Mouse (Mus musculus): ENCODE data around the gene Cenpm. TPM values are rescaled to one million over a fixed set of nuclear protein-coding genes. Genes with fewer than 3 reads are reported as not detected.

Cenpm gene
- total and polyA plus RNA-seq, 3 experiments, result 13.7 to 103 (median 70.7) TPM

DNA sequence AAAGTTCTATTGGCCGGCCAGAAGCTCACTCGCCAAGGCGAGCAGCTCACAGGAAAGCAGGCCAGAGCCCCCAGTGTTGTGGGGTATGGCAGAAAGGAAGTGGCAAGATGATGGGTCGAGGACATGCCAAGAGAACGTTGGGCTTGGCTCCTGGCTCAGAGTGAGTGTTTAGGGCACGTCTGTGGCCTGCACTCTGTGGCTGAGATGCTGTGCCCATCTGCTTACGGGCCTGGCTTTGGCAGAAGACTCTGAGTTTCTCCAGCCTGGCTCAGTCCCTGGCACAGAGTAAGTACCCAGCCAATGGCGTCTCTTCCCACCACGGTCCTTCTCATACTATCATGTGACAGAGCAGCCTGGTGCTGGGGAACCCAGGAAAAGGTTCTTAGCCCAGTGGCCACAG, 24.2 kb upstream of the Cenpm start:
- TF ChIP-seq GATA1 (IDR thresholded peaks at IDR 0.05; ENCODE audit: borderline replicate concordance, low read length), result no peak
- no peak for TF ChIP-seq GATA2 (IDR thresholded peaks at IDR 0.05; ENCODE audit: borderline replicate concordance, low read depth, low read length)
- no peak for TF ChIP-seq CTCF (IDR thresholded peaks at IDR 0.05; ENCODE audit: low read depth, low read length)
- TF ChIP-seq TAL1 (conservative IDR thresholded peaks at IDR 0.05; ENCODE audit: low read depth, low read length), result no peak
- no peak for TF ChIP-seq POLR2AphosphoS5 (IDR thresholded peaks at IDR 0.05; ENCODE audit: insufficient replicate concordance, low read depth, low read length)
- ATAC-seq (ENCODE audit: extremely low read depth, insufficient number of reproducible peaks, low FRiP score, poor library complexity, severe bottlenecking) (no peak), DNase-seq (ENCODE audit: low spot score) (no peak)
- peaks cover 50% of the 10 kb centered on the region for H3K27me3 ChIP-seq (ENCODE audit: insufficient read depth, low read length)
- 0 out of 2 replicates have a peak, but pooled peaks cover 3% of the 10 kb centered on the region for H3K4me1 ChIP-seq (ENCODE audit: insufficient read depth, low read depth, low read length)
- no peak overlapping the region for H3K4me3 ChIP-seq (ENCODE audit: low read depth, low read length)
- H3K9me3 ChIP-seq (replicated peaks), result no peaks in the 10 kb centered on the region
- H3K36me3 ChIP-seq (replicated peaks), result no peaks in the 10 kb centered on the region

DNA sequence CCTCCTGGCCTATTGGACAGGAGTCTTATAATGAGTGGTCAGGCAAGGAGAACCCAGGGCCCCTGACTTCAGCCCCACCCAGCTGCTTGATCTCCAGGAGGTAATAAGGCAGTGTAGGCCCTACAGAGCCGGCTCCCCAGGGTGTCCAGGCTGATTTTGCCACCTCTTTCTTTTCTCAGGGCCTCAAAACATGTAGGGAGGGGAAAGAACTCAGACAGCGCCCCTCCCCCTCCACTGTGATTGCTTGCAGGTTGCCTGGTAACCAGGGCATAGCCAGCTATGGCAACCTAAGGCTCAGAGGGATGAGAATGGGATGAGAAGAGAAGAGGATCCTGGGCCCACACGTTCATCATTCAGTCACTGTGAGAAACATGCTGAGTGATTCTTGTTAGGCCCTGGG, 23.6 kb upstream of the Cenpm start:
- ATAC-seq (ENCODE audit: extremely low read depth, insufficient number of reproducible peaks, low FRiP score, poor library complexity, severe bottlenecking), result no peak
- peaks cover 50% of the 10 kb centered on the region for H3K27me3 ChIP-seq (ENCODE audit: insufficient read depth, low read length)

GRCm38 (mm10) chr15:82266356-82266755, 21.8 kb upstream of the Cenpm start:
- ATAC-seq (ENCODE audit: extremely low read depth, insufficient number of reproducible peaks, low FRiP score, poor library complexity, severe bottlenecking), result no peak; the same call in 1 of the 2 replicates
- Histone ChIP-seq H3K4me3 (ENCODE audit: low read depth, low read length) (no peak overlapping the region), H3K4me1 (ENCODE audit: insufficient read depth, low read depth, low read length) (0 out of 2 replicates have a peak, but pooled peaks cover 3% of the 10 kb centered on the region), H3K9me3 (replicated peaks) (no peaks in the 10 kb centered on the region), H3K36me3 (replicated peaks) (no peaks in the 10 kb centered on the region), H3K27me3 (ENCODE audit: insufficient read depth, low read length) (peaks cover 43% of the 10 kb centered on the region)
- TF ChIP-seq GATA2 (IDR thresholded peaks at IDR 0.05; ENCODE audit: borderline replicate concordance, low read depth, low read length) (no peak), CTCF (IDR thresholded peaks at IDR 0.05; ENCODE audit: low read depth, low read length) (peak; percentile 85)
- peak; percentile 26 for DNase-seq (ENCODE audit: low spot score)

More for the DNA sequence above, 23.6 kb upstream of the Cenpm start:
- 0 out of 2 replicates have a peak, but pooled peaks cover 3% of the 10 kb centered on the region for H3K4me1 ChIP-seq (ENCODE audit: insufficient read depth, low read depth, low read length)
- H3K4me3 ChIP-seq (ENCODE audit: low read depth, low read length), result no peak overlapping the region
- TF ChIP-seq POLR2AphosphoS5 (IDR thresholded peaks at IDR 0.05; ENCODE audit: insufficient replicate concordance, low read depth, low read length) (no peak), TAL1 (conservative IDR thresholded peaks at IDR 0.05; ENCODE audit: low read depth, low read length) (no peak), GATA1 (IDR thresholded peaks at IDR 0.05; ENCODE audit: borderline replicate concordance, low read length) (no peak), CTCF (IDR thresholded peaks at IDR 0.05; ENCODE audit: low read depth, low read length) (no peak), GATA2 (IDR thresholded peaks at IDR 0.05; ENCODE audit: borderline replicate concordance, low read depth, low read length) (no peak)
- DNase-seq (ENCODE audit: low spot score), result no peak
- no peaks in the 10 kb centered on the region for H3K9me3 ChIP-seq (replicated peaks)
- H3K36me3 ChIP-seq (replicated peaks), result no peaks in the 10 kb centered on the region

DNA sequence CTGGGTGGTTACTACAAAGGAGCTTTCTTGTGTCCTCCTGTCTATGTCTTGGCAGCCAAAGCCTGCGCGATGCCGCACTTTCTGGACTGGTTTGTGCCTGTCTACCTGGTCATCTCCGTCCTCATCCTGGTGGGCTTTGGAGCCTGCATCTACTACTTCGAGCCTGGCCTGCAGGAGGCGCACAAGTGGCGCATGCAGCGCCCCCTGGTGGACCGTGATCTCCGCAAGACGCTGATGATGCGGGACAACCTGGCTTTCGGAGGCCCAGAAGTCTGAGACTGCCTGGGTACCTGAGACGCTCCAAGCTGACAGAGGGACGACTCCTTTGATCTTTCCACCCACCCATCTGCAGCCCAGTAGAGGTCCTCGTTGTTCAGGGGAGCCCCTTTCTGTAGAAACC, 15.0 kb upstream of the Cenpm start:
- Histone ChIP-seq H3K9me3 (replicated peaks) (no peaks in the 10 kb centered on the region), H3K4me3 (ENCODE audit: low read depth, low read length) (no peak overlapping the region), H3K27me3 (ENCODE audit: insufficient read depth, low read length) (peaks cover 40% of the 10 kb centered on the region), H3K4me1 (ENCODE audit: insufficient read depth, low read depth, low read length) (peaks cover 3% of the 10 kb centered on the region; the same call in 1 of the 2 replicates), H3K36me3 (replicated peaks) (no peaks in the 10 kb centered on the region)
- no peak for TF ChIP-seq GATA2 (IDR thresholded peaks at IDR 0.05; ENCODE audit: borderline replicate concordance, low read depth, low read length)
- peak; percentile 79 for TF ChIP-seq CTCF (IDR thresholded peaks at IDR 0.05; ENCODE audit: low read depth, low read length)
- ATAC-seq (ENCODE audit: extremely low read depth, insufficient number of reproducible peaks, low FRiP score, poor library complexity, severe bottlenecking) (no peak), DNase-seq (ENCODE audit: low spot score) (no peak)

GRCm38 (mm10) chr15:82255944-82256383, 11.4 kb upstream of the Cenpm start:
- TF ChIP-seq TAL1 (conservative IDR thresholded peaks at IDR 0.05; ENCODE audit: low read depth, low read length), result no peak
- no peak for TF ChIP-seq POLR2AphosphoS5 (IDR thresholded peaks at IDR 0.05; ENCODE audit: insufficient replicate concordance, low read depth, low read length)
- no peak for TF ChIP-seq GATA2 (IDR thresholded peaks at IDR 0.05; ENCODE audit: borderline replicate concordance, low read depth, low read length)
- TF ChIP-seq GATA1 (IDR thresholded peaks at IDR 0.05; ENCODE audit: borderline replicate concordance, low read length), result no peak
- no peak for TF ChIP-seq CTCF (IDR thresholded peaks at IDR 0.05; ENCODE audit: low read depth, low read length)
- Histone ChIP-seq H3K36me3 (replicated peaks) (no peaks in the 10 kb centered on the region), H3K27me3 (ENCODE audit: insufficient read depth, low read length) (peaks cover 33% of the 10 kb centered on the region), H3K9me3 (replicated peaks) (0 out of 2 replicates have a peak, but pooled peaks cover 2% of the 10 kb centered on the region), H3K4me3 (ENCODE audit: low read depth, low read length) (no peak overlapping the region), H3K4me1 (ENCODE audit: insufficient read depth, low read depth, low read length) (peaks cover 8% of the 10 kb centered on the region; the same call in 1 of the 2 replicates)
- ATAC-seq (ENCODE audit: extremely low read depth, insufficient number of reproducible peaks, low FRiP score, poor library complexity, severe bottlenecking), result no peak
- DNase-seq (ENCODE audit: low spot score), result no peak

DNA sequence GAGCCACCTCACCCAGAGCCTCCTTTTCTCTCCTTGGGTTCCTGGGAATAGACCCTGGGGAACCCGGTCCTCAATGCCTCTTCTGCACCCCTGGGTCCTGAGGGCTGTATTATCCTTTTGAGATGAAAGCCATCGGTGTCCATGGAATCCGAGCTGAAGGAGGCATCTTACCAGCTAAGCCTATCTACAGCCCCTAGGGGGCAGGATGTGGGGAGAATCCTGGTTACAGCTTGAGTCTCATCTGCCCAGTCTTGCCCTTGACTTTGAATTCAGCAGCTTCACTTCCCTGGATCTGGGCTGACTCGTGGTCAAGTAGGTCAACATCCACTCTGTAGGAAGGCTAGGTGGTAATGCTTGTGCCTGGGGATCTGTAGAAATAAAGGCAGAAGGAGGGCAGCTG, 10.7 kb upstream of the Cenpm start:
- H3K36me3 ChIP-seq (replicated peaks), result no peaks in the 10 kb centered on the region
- peaks cover 29% of the 10 kb centered on the region for H3K27me3 ChIP-seq (ENCODE audit: insufficient read depth, low read length)
- no peak for DNase-seq (ENCODE audit: low spot score)
- 0 out of 2 replicates have a peak, but pooled peaks cover 2% of the 10 kb centered on the region for H3K9me3 ChIP-seq (replicated peaks)
- no peak overlapping the region for H3K4me3 ChIP-seq (ENCODE audit: low read depth, low read length)
- ATAC-seq (ENCODE audit: extremely low read depth, insufficient number of reproducible peaks, low FRiP score, poor library complexity, severe bottlenecking), result no peak
- TF ChIP-seq GATA1 (IDR thresholded peaks at IDR 0.05; ENCODE audit: borderline replicate concordance, low read length) (no peak), POLR2AphosphoS5 (IDR thresholded peaks at IDR 0.05; ENCODE audit: insufficient replicate concordance, low read depth, low read length) (no peak)
- H3K4me1 ChIP-seq (ENCODE audit: insufficient read depth, low read depth, low read length), result peaks cover 11% of the 10 kb centered on the region; the same call in 1 of the 2 replicates

- DNase-seq (ENCODE audit: low spot score), result no peak
- no peak for ATAC-seq (ENCODE audit: extremely low read depth, insufficient number of reproducible peaks, low FRiP score, poor library complexity, severe bottlenecking)
- Histone ChIP-seq H3K36me3 (replicated peaks) (no peaks in the 10 kb centered on the region), H3K9me3 (replicated peaks) (0 out of 2 replicates have a peak, but pooled peaks cover 2% of the 10 kb centered on the region), H3K4me3 (ENCODE audit: low read depth, low read length) (no peak within 1 kb of the TSS), H3K4me1 (ENCODE audit: insufficient read depth, low read depth, low read length) (peaks cover 8% of the 10 kb centered on the region; the same call in 1 of the 2 replicates), H3K27me3 (ENCODE audit: insufficient read depth, low read length) (peaks cover 15% of the 10 kb centered on the region)
- TF ChIP-seq TAL1 (conservative IDR thresholded peaks at IDR 0.05; ENCODE audit: low read depth, low read length) (no peak), GATA2 (IDR thresholded peaks at IDR 0.05; ENCODE audit: borderline replicate concordance, low read depth, low read length) (no peak), POLR2AphosphoS5 (IDR thresholded peaks at IDR 0.05; ENCODE audit: insufficient replicate concordance, low read depth, low read length) (no peak), CTCF (IDR thresholded peaks at IDR 0.05; ENCODE audit: low read depth, low read length) (no peak), GATA1 (IDR thresholded peaks at IDR 0.05; ENCODE audit: borderline replicate concordance, low read length) (no peak)
Observed at GRCm38 (mm10) chr15:82252097-82252496, 7.5 kb upstream of the Cenpm start, which contains the start of gene 1500009C09Rik. Gene 1500009C09Rik, plus strand, starts transcription at chr15:82252397.

Data from G1E (cell line).